Mouse (Mus musculus): ENCODE measurements around the gene Med8. TPM values are rescaled to one million over a fixed set of nuclear protein-coding genes. Genes with fewer than 3 reads are reported as not detected.

Med8 gene
- polyA plus RNA-seq, 1 experiment from 2014 or later, result 102 TPM

GRCm38 (mm10) chr4:118427768-118428451 is 18.8 kb downstream of the Med8 start, which contains the start of gene Elovl1:
Elovl1 (plus strand) TSS chr4:118428093.
- 0% methylated on average over 28 of the region's 31 CpGs for WGBS
- Histone ChIP-seq H3K4me2 (replicated peaks; ENCODE audit: low read depth, low read length) (peak within 1 kb of the TSS; percentile 79), H3K36me3 (ENCODE audit: insufficient read depth, low read length) (peaks cover 24% of the 10 kb centered on the region), H3K27me3 (ENCODE audit: insufficient read depth, low read length) (no peaks in the 10 kb centered on the region), H3K4me1 (ENCODE audit: insufficient read depth, low read length) (peaks cover 29% of the 10 kb centered on the region), H3K9me3 (ENCODE audit: low read length) (no peaks in the 10 kb centered on the region), H3K9ac (replicated peaks; ENCODE audit: low read length) (peak within 1 kb of the TSS; percentile 85), H3K27ac (ENCODE audit: low read length) (peak within 1 kb of the TSS; percentile 87), H3K4me3 (ENCODE audit: low read length) (peak within 1 kb of the TSS; percentile 77)
- ATAC-seq (ENCODE audit: low FRiP score, low TSS enrichment), result peak; percentile 98

- 31% methylated on average over 15 of the region's 15 CpGs for WGBS
- H3K9me3 ChIP-seq (ENCODE audit: low read length), result no peaks in the 10 kb centered on the region
- peak overlapping the region; percentile 79 for H3K4me2 ChIP-seq (replicated peaks; ENCODE audit: low read depth, low read length)
- ATAC-seq (ENCODE audit: low FRiP score, low TSS enrichment), result peak; percentile 43
- H3K9ac ChIP-seq (replicated peaks; ENCODE audit: low read length), result peak overlapping the region; percentile 85
- H3K4me3 ChIP-seq (ENCODE audit: low read length), result peak overlapping the region; percentile 77
- H3K4me1 ChIP-seq (ENCODE audit: insufficient read depth, low read length), result peaks cover 31% of the 10 kb centered on the region
- no peaks in the 10 kb centered on the region for H3K27me3 ChIP-seq (ENCODE audit: insufficient read depth, low read length)
- H3K27ac ChIP-seq (ENCODE audit: low read length), result peak overlapping the region; percentile 83
- peaks cover 31% of the 10 kb centered on the region for H3K36me3 ChIP-seq (ENCODE audit: insufficient read depth, low read length)
Measured at GRCm38 (mm10) chr4:118428531-118429214, 19.5 kb downstream of the Med8 start.

GRCm38 (mm10) chr4:118429215-118429895 is 20.2 kb downstream of the Med8 start:
- Histone ChIP-seq H3K4me1 (ENCODE audit: insufficient read depth, low read length) (peaks cover 35% of the 10 kb centered on the region), H3K27ac (ENCODE audit: low read length) (peak overlapping the region; percentile 83), H3K36me3 (ENCODE audit: insufficient read depth, low read length) (peaks cover 34% of the 10 kb centered on the region), H3K27me3 (ENCODE audit: insufficient read depth, low read length) (no peaks in the 10 kb centered on the region), H3K4me3 (ENCODE audit: low read length) (peak overlapping the region; percentile 77), H3K9me3 (ENCODE audit: low read length) (no peaks in the 10 kb centered on the region), H3K9ac (replicated peaks; ENCODE audit: low read length) (peak overlapping the region; percentile 85), H3K4me2 (replicated peaks; ENCODE audit: low read depth, low read length) (peak overlapping the region; percentile 79)
- WGBS, result 44% methylated on average over 7 of the region's 7 CpGs
- no peak for ATAC-seq (ENCODE audit: low FRiP score, low TSS enrichment)

- Histone ChIP-seq H3K4me3 (ENCODE audit: low read length) (no peak overlapping the region), H3K9me3 (ENCODE audit: low read length) (no peaks in the 10 kb centered on the region), H3K36me3 (ENCODE audit: insufficient read depth, low read length) (peaks cover 41% of the 10 kb centered on the region), H3K4me2 (replicated peaks; ENCODE audit: low read depth, low read length) (no peak overlapping the region), H3K27me3 (ENCODE audit: insufficient read depth, low read length) (no peaks in the 10 kb centered on the region), H3K4me1 (ENCODE audit: insufficient read depth, low read length) (peaks cover 54% of the 10 kb centered on the region), H3K27ac (ENCODE audit: low read length) (no peak overlapping the region), H3K9ac (replicated peaks; ENCODE audit: low read length) (no peak overlapping the region)
- no peak for ATAC-seq (ENCODE audit: low FRiP score, low TSS enrichment)
- WGBS, result 74% methylated on average over 8 of the region's 8 CpGs
Measured at GRCm38 (mm10) chr4:118432332-118432731, 23.2 kb downstream of the Med8 start.

GRCm38 (mm10) chr4:118436820-118437603 is 27.9 kb downstream of the Med8 start, which contains the start of gene Cdc20:
Cdc20 (minus strand) TSS chr4:118437352.
- Histone ChIP-seq H3K27ac (ENCODE audit: low read length) (peak within 1 kb of the TSS; percentile 94), H3K4me1 (ENCODE audit: insufficient read depth, low read length) (peaks cover 42% of the 10 kb centered on the region), H3K9me3 (ENCODE audit: low read length) (no peaks in the 10 kb centered on the region), H3K36me3 (ENCODE audit: insufficient read depth, low read length) (peaks cover 27% of the 10 kb centered on the region), H3K4me2 (replicated peaks; ENCODE audit: low read depth, low read length) (peak within 1 kb of the TSS; percentile 96), H3K9ac (replicated peaks; ENCODE audit: low read length) (peak within 1 kb of the TSS; percentile 90), H3K4me3 (ENCODE audit: low read length) (peak within 1 kb of the TSS; percentile 82), H3K27me3 (ENCODE audit: insufficient read depth, low read length) (no peaks in the 10 kb centered on the region)
- whole genome bisulfite sequencing, result under 1% methylated on average over 67 of the region's 67 CpGs
- peak; percentile 96 for ATAC-seq (ENCODE audit: low FRiP score, low TSS enrichment)

GRCm38 (mm10) chr4:118437829-118438253 is 28.7 kb downstream of the Med8 start:
- H3K9me3 ChIP-seq (ENCODE audit: low read length), result no peaks in the 10 kb centered on the region
- 7% methylated on average over 12 of the region's 12 CpGs for WGBS
- no peaks in the 10 kb centered on the region for H3K27me3 ChIP-seq (ENCODE audit: insufficient read depth, low read length)
- H3K9ac ChIP-seq (replicated peaks; ENCODE audit: low read length), result peak overlapping the region; percentile 90
- H3K4me3 ChIP-seq (ENCODE audit: low read length), result peak overlapping the region; percentile 82
- H3K4me1 ChIP-seq (ENCODE audit: insufficient read depth, low read length), result peaks cover 39% of the 10 kb centered on the region
- 0 out of 2 replicates have a peak, but pooled peaks have one; percentile 7 for ATAC-seq (ENCODE audit: low FRiP score, low TSS enrichment)
- peaks cover 18% of the 10 kb centered on the region for H3K36me3 ChIP-seq (ENCODE audit: insufficient read depth, low read length)
- peak overlapping the region; percentile 96 for H3K4me2 ChIP-seq (replicated peaks; ENCODE audit: low read depth, low read length)
- peak overlapping the region; percentile 94 for H3K27ac ChIP-seq (ENCODE audit: low read length)

GRCm38 (mm10) chr4:118445088-118445487 is 36.0 kb downstream of the Med8 start:
- H3K27me3 ChIP-seq (ENCODE audit: insufficient read depth, low read length), result no peaks in the 10 kb centered on the region
- no peaks in the 10 kb centered on the region for H3K9me3 ChIP-seq (ENCODE audit: low read length)
- no peak overlapping the region for H3K27ac ChIP-seq (ENCODE audit: low read length)
- WGBS, result 86% methylated on average over 10 of the region's 10 CpGs
- no peak overlapping the region for H3K9ac ChIP-seq (replicated peaks; ENCODE audit: low read length)
- 0 out of 2 replicates have a peak, but pooled peaks cover 6% of the 10 kb centered on the region for H3K4me1 ChIP-seq (ENCODE audit: insufficient read depth, low read length)
- H3K4me3 ChIP-seq (ENCODE audit: low read length), result no peak overlapping the region
- H3K4me2 ChIP-seq (replicated peaks; ENCODE audit: low read depth, low read length), result no peak overlapping the region
- ATAC-seq (ENCODE audit: low FRiP score, low TSS enrichment), result no peak
- H3K36me3 ChIP-seq (ENCODE audit: insufficient read depth, low read length), result no peaks in the 10 kb centered on the region

- H3K36me3 ChIP-seq (ENCODE audit: insufficient read depth, low read length), result no peaks in the 10 kb centered on the region
- peak overlapping the region; percentile 56 for H3K9ac ChIP-seq (replicated peaks; ENCODE audit: low read length)
- ATAC-seq (ENCODE audit: low FRiP score, low TSS enrichment), result peak; percentile 94
- 16% methylated on average over 18 of the region's 18 CpGs for WGBS
- H3K4me1 ChIP-seq (ENCODE audit: insufficient read depth, low read length), result 0 out of 2 replicates have a peak, but pooled peaks cover 6% of the 10 kb centered on the region
- peak overlapping the region; percentile 39 for H3K4me3 ChIP-seq (ENCODE audit: low read length)
- no peak overlapping the region for H3K27ac ChIP-seq (ENCODE audit: low read length)
- H3K27me3 ChIP-seq (ENCODE audit: insufficient read depth, low read length), result no peaks in the 10 kb centered on the region
- peak overlapping the region; percentile 68 for H3K4me2 ChIP-seq (replicated peaks; ENCODE audit: low read depth, low read length)
- no peaks in the 10 kb centered on the region for H3K9me3 ChIP-seq (ENCODE audit: low read length)
Measured at GRCm38 (mm10) chr4:118445781-118446414, 36.8 kb downstream of the Med8 start.
